Mouse (Mus musculus) urinary bladder, postnatal 25 days (tissue): ENCODE results near the gene Arpc4.

ENCODE experiments used
- DNase-seq: peaks from one replicate; pipeline ENCODE4 v3.0.0; 2022; ENCODE audit warnings: low spot score

Gene Arpc4

GRCm38 (mm10) chr6:113405483-113405882 is 27.6 kb downstream of the Arpc4 start:
- DNase-seq: no peak

- DNase-seq: no peak
Measured at GRCm38 (mm10) chr6:113406683-113407082, 28.8 kb downstream of the Arpc4 start.

- DNase-seq: no peak
Measured at GRCm38 (mm10) chr6:113410001-113410400, 32.1 kb downstream of the Arpc4 start.

GRCm38 (mm10) chr6:113416416-113416815 is 38.5 kb downstream of the Arpc4 start:
- DNase-seq: no peak

- DNase-seq: peak; percentile 24
Measured at GRCm38 (mm10) chr6:113418441-113419198, 40.7 kb downstream of the Arpc4 start.

- DNase-seq: peak; percentile 100
Measured at GRCm38 (mm10) chr6:113419199-113419587, 41.3 kb downstream of the Arpc4 start, which contains the start of gene Rpusd3. TSS of gene Rpusd3 (minus strand) at chr6:113419340.

- DNase-seq: no peak
Measured at GRCm38 (mm10) chr6:113423000-113423399, 45.1 kb downstream of the Arpc4 start.

- no peak for DNase-seq
Measured at GRCm38 (mm10) chr6:113424187-113424586, 46.3 kb downstream of the Arpc4 start.

- no peak for DNase-seq
Measured at GRCm38 (mm10) chr6:113426696-113427095, 48.8 kb downstream of the Arpc4 start.

- DNase-seq: no peak
Measured at GRCm38 (mm10) chr6:113427397-113427796, 49.5 kb downstream of the Arpc4 start.

- no peak for DNase-seq
Measured at GRCm38 (mm10) chr6:113428006-113428405, 50.1 kb downstream of the Arpc4 start.

- DNase-seq: no peak
Measured at GRCm38 (mm10) chr6:113429965-113430364, 52.0 kb downstream of the Arpc4 start.

GRCm38 (mm10) chr6:113430846-113431245 is 52.9 kb downstream of the Arpc4 start:
- no peak for DNase-seq

- no peak for DNase-seq
Measured at GRCm38 (mm10) chr6:113431801-113432200, 53.9 kb downstream of the Arpc4 start.

- DNase-seq: no peak
Measured at GRCm38 (mm10) chr6:113433661-113434060, 55.7 kb downstream of the Arpc4 start.

GRCm38 (mm10) chr6:113434691-113435090 is 56.8 kb downstream of the Arpc4 start:
- DNase-seq: no peak

- no peak for DNase-seq
Measured at GRCm38 (mm10) chr6:113435664-113436205, 57.8 kb downstream of the Arpc4 start, which contains the start of gene Cidec. TSS of gene Cidec (minus strand) at chr6:113435760.

- DNase-seq: no peak
Measured at GRCm38 (mm10) chr6:113437135-113437534, 59.2 kb downstream of the Arpc4 start.

GRCm38 (mm10) chr6:113438721-113439430 is 61.0 kb downstream of the Arpc4 start:
- DNase-seq: no peak
